Mouse (Mus musculus) macrophage (primary cell): Measurements from ENCODE around the gene Sdk2. TPM values are rescaled to one million over a fixed set of nuclear protein-coding genes. Genes with fewer than 3 reads are reported as not detected.

Experiments used
- H3K27ac ChIP-seq: fragments of 350-480 bp; formaldehyde crosslinking; 2 replicates; pipeline ENCODE4 v1.9.0; 2021
- H3K36me3 ChIP-seq: fragments of 350-480 bp; formaldehyde crosslinking; 2 replicates; pipeline ENCODE4 v1.9.0; 2021; ENCODE audit errors: inconsistent target
- H3K4me3 ChIP-seq: fragments of 350-480 bp; formaldehyde crosslinking; 2 replicates; pipeline ENCODE4 v1.9.0; 2021; ENCODE audit errors: inconsistent target
- H3K79me2 ChIP-seq: fragments of 350-480 bp; formaldehyde crosslinking; 2 replicates; pipeline ENCODE4 v1.9.0; 2021; ENCODE audit errors: inconsistent target
- WGBS: methylation state at CpG from one replicate; pipeline ENCODE4 v1.1.7; 2026; ENCODE audit warnings: inconsistent platforms; ENCODE audit not compliant: missing documents; 5-methylcytosine and 5-hydroxymethylcytosine counted together
- polyA plus RNA-seq: library from polyadenylated mRNA; stranded (reverse); fragments of 250-400 nt; gene quantifications from 3 replicates; pipeline ENCODE4 v1.2.4, GENCODE M21; 2018; ENCODE audit warnings: inconsistent platforms

The Sdk2 gene
- polyA plus RNA-seq, 1 experiment from 2014 or later: 0.22 TPM

- no peak overlapping the region for H3K4me3 ChIP-seq
- no peaks in the 10 kb centered on the region for H3K79me2 ChIP-seq
- 93% methylated on average over 2 of the region's 2 CpGs for WGBS
- no peaks in the 10 kb centered on the region for H3K36me3 ChIP-seq
- no peak overlapping the region for H3K27ac ChIP-seq
These were observed 284.8 kb downstream of the Sdk2 start for GRCm38 (mm10) chr11:113782006-113782405.

DNA sequence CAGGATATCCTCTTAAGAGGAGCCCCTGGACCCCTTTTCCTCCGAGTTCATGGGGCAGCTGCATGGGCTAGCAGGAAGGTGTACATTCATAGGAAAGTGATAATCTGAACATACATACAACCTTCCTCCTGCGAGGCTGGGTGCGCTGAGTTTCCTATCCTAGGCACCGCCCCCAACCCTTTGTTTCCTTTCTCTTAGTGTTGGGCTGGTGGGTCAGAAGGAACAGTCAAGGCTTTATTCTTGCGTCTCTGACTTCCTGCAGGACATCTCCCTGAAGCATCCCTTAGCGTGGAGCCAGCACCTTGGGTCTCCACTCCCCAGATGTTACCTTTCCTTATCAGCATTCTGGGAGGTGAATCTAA, 287.2 kb downstream of the Sdk2 start:
- Histone ChIP-seq H3K36me3 (no peaks in the 10 kb centered on the region), H3K27ac (no peak overlapping the region), H3K4me3 (no peak overlapping the region), H3K79me2 (no peaks in the 10 kb centered on the region)
- WGBS: 24% methylated on average over 6 of the region's 6 CpGs

GRCm38 (mm10) chr11:113778733-113779679, 287.8 kb downstream of the Sdk2 start:
- Histone ChIP-seq H3K4me3 (no peak overlapping the region), H3K27ac (no peak overlapping the region), H3K36me3 (no peaks in the 10 kb centered on the region), H3K79me2 (no peaks in the 10 kb centered on the region)
- WGBS: 80% methylated on average over 20 of the region's 20 CpGs

DNA sequence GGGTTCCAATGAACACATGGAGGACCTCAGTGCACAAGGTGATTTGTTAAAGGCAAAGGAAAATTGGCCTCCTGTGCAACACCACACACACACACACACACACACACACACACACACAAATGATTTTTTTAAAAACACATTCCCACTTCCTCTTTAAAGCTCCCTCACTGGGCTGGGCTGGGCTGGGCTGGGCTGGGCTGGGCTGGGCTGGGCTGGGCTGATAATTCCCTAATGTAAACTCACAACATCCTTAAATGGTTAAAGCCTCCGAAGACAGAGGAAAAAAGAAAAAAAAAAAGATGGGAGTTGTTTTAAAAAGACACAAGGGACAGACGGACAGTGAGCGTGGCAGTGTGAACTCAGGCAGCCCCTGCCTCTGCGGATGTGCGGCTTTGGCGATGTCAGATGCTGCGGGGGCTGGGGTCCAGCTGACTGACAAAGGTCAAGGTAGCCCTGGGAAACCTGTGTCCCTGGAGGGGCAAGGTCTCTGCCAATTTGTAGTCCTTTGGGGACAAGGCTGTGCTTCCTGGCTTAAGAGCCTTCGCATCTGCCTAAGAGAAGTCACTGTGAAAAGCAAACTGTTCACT, 288.9 kb downstream of the Sdk2 start:
- H3K27ac ChIP-seq: peak overlapping the region; percentile 57
- 60% methylated on average over 8 of the region's 8 CpGs for WGBS
- H3K79me2 ChIP-seq: no peaks in the 10 kb centered on the region
- no peaks in the 10 kb centered on the region for H3K36me3 ChIP-seq
- no peak overlapping the region for H3K4me3 ChIP-seq

- H3K4me3 ChIP-seq: no peak overlapping the region
- H3K79me2 ChIP-seq: no peaks in the 10 kb centered on the region
- WGBS: 70% methylated on average over 14 of the region's 14 CpGs
- no peaks in the 10 kb centered on the region for H3K36me3 ChIP-seq
- peak overlapping the region; percentile 57 for H3K27ac ChIP-seq
These were observed 289.9 kb downstream of the Sdk2 start for GRCm38 (mm10) chr11:113776851-113777511.

GRCm38 (mm10) chr11:113774773-113775172, 292.1 kb downstream of the Sdk2 start:
- no peak overlapping the region for H3K27ac ChIP-seq
- H3K4me3 ChIP-seq: no peak overlapping the region
- no peaks in the 10 kb centered on the region for H3K79me2 ChIP-seq
- 91% methylated on average over 3 of the region's 3 CpGs for WGBS
- no peaks in the 10 kb centered on the region for H3K36me3 ChIP-seq

DNA sequence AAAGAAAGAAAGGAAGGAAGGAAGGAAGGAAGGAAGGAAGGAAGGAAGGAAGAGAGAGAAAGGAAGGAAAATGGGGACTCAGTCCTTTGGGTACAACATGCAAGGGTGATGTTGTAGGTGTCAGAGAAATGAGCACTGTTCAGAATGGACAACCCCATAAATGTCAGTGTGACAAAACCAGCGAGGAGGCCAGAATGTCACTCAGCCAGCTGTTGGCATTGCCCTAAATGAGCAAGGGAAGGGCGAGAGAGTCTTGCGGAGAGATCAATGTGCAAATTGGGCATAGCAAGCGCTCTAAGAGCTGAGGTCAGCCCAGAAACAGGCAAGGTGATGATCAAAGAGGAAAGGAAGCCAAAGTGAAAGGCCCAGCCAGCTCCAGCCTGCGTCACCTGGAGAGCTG, 293.7 kb downstream of the Sdk2 start:
- no peaks in the 10 kb centered on the region for H3K79me2 ChIP-seq
- WGBS: 98% methylated on average over 5 of the region's 5 CpGs
- no peak overlapping the region for H3K4me3 ChIP-seq
- H3K27ac ChIP-seq: no peak overlapping the region
- no peaks in the 10 kb centered on the region for H3K36me3 ChIP-seq

GRCm38 (mm10) chr11:113771187-113771586, 295.7 kb downstream of the Sdk2 start:
- WGBS: 91% methylated on average over 13 of the region's 13 CpGs
- no peaks in the 10 kb centered on the region for H3K79me2 ChIP-seq
- H3K4me3 ChIP-seq: no peak overlapping the region
- no peaks in the 10 kb centered on the region for H3K36me3 ChIP-seq
- H3K27ac ChIP-seq: no peak overlapping the region

GRCm38 (mm10) chr11:113768356-113768755, 298.5 kb downstream of the Sdk2 start:
- Histone ChIP-seq H3K36me3 (no peaks in the 10 kb centered on the region), H3K4me3 (no peak overlapping the region), H3K27ac (no peak overlapping the region), H3K79me2 (no peaks in the 10 kb centered on the region)
- 89% methylated on average over 3 of the region's 3 CpGs for WGBS

DNA sequence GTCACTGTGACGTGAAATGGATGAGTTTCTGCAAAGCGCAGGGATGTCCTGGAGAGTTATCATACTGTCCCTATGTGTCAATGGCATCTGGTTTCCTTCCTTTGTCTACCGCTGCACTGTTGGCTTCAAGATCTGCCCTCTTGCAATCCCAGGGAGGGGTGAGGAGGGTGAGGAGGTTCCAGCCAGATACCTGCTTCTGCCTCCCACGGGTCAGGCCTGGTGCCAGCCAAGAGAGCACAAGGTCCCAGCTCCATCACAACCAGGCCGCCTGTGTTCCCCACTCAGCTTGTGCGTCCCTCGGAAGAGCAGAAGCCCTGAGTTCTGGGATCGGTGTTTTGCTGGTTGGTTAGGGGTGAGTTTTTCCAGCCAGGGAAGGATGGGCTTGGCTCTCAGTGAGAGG, 299.6 kb downstream of the Sdk2 start:
- H3K27ac ChIP-seq: no peak overlapping the region
- WGBS: 86% methylated on average over 8 of the region's 8 CpGs

GRCm38 (mm10) chr11:113766284-113766985, 300.4 kb downstream of the Sdk2 start:
- Histone ChIP-seq H3K79me2 (no peaks in the 10 kb centered on the region), H3K4me3 (no peak overlapping the region), H3K27ac (peak overlapping the region; percentile 64), H3K36me3 (no peaks in the 10 kb centered on the region)
- WGBS: 48% methylated on average over 10 of the region's 10 CpGs

More for the DNA sequence above, 299.6 kb downstream of the Sdk2 start:
- Histone ChIP-seq H3K4me3 (no peak overlapping the region), H3K36me3 (no peaks in the 10 kb centered on the region), H3K79me2 (no peaks in the 10 kb centered on the region)

GRCm38 (mm10) chr11:113764132-113764849, 302.6 kb downstream of the Sdk2 start:
- WGBS: 91% methylated on average over 6 of the region's 6 CpGs
- Histone ChIP-seq H3K79me2 (no peaks in the 10 kb centered on the region), H3K36me3 (no peaks in the 10 kb centered on the region), H3K27ac (no peak overlapping the region), H3K4me3 (no peak overlapping the region)

- Histone ChIP-seq H3K36me3 (no peaks in the 10 kb centered on the region), H3K4me3 (no peak overlapping the region), H3K79me2 (no peaks in the 10 kb centered on the region), H3K27ac (no peak overlapping the region)
- WGBS: 73% methylated on average over 5 of the region's 5 CpGs
These were observed 303.4 kb downstream of the Sdk2 start for GRCm38 (mm10) chr11:113763449-113763848.
